Mouse (Mus musculus) gastrocnemius, postnatal 14 days (tissue): ENCODE results near the gene Copz2. TPM values are rescaled to one million over a fixed set of nuclear protein-coding genes. Genes with fewer than 3 reads are reported as not detected.
A peak's percentile ranks its signal among the peaks of the same experiment; 100 is the strongest.
"Not testable (repeated sequence)": the region's sequence is repeated elsewhere in the genome, so short reads cannot be mapped to it uniquely, and the experiment has no call there.

Source experiments
- DNase-seq: peaks from one replicate; pipeline ENCODE4 v3.0.0; 2021; ENCODE audit warnings: mixed read lengths
- intact Hi-C: fragments of 180-260 bp; cut with DNase I; formaldehyde crosslinking; loops from one replicate; pipeline ENCODE4 v1.15.1; 2025; ENCODE audit warnings: low total_unique reads
- total RNA-seq, 2 experiments: library from RNA; stranded (reverse); gene quantifications; 2 replicates each; pipeline ENCODE4 v1.2.3; 2021

Copz2 gene
- total RNA-seq, 2 experiments from 2014 or later, result 28.3 to 36.3 TPM

- intact Hi-C loops, result no loop called here
- no peak for DNase-seq
Observed at GRCm38 (mm10) chr11:96827062-96827581, 22.5 kb upstream of the Copz2 start.

DNA sequence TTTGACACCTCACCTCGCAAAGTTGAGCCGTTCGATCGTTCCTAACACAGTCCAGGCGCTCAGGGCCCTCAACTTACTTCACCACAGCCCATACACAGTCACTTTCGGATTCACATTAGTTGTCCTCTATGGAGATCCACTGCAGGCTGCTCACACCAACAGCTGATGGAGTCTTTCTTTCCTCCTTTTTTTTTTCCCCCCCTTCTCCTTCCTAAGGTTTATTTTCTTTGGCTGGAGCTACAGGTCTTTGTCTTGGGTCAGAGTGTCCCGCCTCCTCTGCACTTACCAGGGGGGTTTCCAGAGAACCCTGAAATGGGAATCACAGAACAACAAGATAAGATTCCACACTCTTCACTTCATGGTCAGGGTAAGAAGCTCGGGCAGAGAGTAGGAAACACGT is 21.8 kb upstream of the Copz2 start:
- intact Hi-C loops, result no loop called here

GRCm38 (mm10) chr11:96828881-96829280 is 20.8 kb upstream of the Copz2 start:
- intact Hi-C loops, result no loop called here
- DNase-seq, result no peak

More for the DNA sequence above, 21.8 kb upstream of the Copz2 start:
- no peak for DNase-seq

DNA sequence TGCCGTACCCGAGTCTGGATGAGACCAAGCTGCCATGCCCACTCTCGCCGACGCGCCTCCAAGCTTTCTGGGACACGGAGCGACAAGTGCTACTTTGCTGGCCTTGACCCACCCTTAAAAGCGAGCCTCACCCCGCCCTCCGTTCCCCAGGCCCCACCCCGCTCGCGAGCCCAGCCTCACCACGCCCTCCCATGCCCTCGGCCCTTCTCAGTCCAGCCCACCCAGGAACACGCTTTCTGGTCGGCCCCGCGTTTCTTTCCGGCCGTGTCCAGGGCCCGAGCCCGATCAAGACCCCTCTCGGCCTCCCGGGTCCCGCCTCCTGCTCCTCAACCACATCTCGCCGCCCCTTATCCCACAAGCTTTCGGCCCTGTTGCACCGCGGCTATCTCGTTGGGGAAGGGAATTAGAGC is 20.3 kb upstream of the Copz2 start:
- intact Hi-C loops, result no loop called here

GRCm38 (mm10) chr11:96829813-96830538 is 19.7 kb upstream of the Copz2 start, which contains the start of gene Nfe2l1:
Nfe2l1 (minus strand) TSS chr11:96829968.
- intact Hi-C loops, result no loop called here
- DNase-seq, result peak; percentile 98

More for the DNA sequence above, 20.3 kb upstream of the Copz2 start:
- DNase-seq, result peak; percentile 93

- intact Hi-C loops, result no loop called here
Observed at GRCm38 (mm10) chr11:96830539-96831216, 19.0 kb upstream of the Copz2 start.

DNA sequence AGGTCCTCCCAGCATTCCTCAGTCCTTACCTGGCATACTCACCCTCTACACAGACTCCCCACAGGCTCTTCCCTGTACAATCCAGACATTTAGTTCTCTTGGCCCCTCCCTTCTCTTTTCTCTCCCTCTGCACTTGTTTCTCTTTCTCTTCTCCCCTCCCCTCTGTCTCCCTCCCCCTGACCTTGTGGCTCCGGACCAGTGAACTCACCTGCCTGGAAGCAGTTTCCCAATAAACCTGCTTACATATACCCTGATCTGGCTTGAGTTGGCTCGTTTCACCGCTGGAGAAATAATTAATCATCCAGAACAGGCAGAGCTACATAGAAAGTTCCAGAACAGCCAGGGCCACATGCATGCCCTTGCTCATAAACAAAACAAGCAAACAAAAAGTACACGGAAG is 18.2 kb upstream of the Copz2 start:
- no peak for DNase-seq
- intact Hi-C loops, result no loop called here

More at GRCm38 (mm10) chr11:96830539-96831216, 19.0 kb upstream of the Copz2 start:
- DNase-seq, result no peak

DNA sequence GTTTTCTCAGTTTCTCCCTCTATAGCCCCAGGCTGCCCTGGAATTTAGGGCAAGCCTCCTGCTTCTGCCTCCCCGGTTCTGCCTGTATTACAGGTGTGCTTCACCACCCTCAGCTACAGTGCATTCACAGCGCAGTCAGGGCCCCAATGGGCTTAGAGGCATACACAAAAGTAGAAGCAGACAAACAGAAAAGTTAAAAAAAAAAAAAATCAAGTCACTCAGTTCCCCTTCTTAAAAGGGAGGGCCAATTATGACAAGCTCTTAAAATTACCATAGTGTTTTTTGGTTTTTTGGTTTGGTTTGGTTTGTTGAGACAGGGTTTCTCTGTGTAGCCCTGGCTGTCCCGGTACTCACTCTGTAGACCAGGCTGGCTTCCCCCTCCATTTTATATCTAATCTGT is 17.1 kb upstream of the Copz2 start:
- DNase-seq, result no peak
- intact Hi-C loops, result no loop called here

- intact Hi-C loops, result no loop called here
- DNase-seq, result no peak
Observed at GRCm38 (mm10) chr11:96832973-96833372, 16.7 kb upstream of the Copz2 start.

DNA sequence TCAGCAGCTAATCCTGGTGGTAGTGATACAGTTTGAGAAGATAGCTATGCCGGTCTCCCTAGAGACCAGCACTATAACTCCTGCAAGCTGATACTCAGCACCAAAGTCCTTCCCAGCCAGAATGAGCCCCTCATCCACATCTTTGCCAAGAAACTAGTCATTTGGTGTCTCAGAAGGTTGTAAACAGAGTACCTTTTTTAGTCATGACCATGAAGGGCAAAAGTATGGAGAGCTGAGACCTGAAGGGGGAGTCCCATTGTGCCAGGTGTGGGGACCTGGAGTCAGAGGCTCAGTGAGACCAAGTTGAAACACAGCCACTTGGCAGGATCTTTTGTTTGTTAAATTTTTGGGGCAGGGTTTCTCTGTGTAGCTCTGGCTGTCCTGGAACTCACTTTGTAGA is 15.5 kb upstream of the Copz2 start:
- intact Hi-C loops, result no loop called here
- DNase-seq, result no peak

GRCm38 (mm10) chr11:96837298-96837697 is 12.4 kb upstream of the Copz2 start:
- intact Hi-C loops, result no loop called here
- DNase-seq, result peak; percentile 46

GRCm38 (mm10) chr11:96838341-96838740 is 11.3 kb upstream of the Copz2 start:
- DNase-seq, result no peak
- intact Hi-C loops, result no loop called here

DNA sequence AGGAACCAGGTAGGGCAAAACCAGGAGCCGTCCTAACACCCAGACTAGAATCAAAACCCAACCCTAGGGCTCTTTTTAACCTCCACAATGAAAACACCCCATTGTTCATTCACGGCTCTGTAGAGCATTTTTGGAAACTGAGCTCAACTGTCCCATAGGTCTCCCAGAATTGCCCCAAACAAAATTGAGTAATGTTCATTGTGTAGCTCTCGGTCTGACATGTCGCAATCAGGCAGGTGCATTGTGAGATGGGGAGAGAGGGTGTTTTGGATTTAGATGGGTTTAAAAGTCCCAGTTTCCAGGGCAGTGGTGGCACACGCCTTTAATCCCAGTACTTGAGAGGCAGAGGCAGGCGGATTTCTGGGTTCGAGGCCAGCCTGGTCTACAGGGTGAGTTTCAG is 10.2 kb upstream of the Copz2 start:
- intact Hi-C loops, result no loop called here

DNA sequence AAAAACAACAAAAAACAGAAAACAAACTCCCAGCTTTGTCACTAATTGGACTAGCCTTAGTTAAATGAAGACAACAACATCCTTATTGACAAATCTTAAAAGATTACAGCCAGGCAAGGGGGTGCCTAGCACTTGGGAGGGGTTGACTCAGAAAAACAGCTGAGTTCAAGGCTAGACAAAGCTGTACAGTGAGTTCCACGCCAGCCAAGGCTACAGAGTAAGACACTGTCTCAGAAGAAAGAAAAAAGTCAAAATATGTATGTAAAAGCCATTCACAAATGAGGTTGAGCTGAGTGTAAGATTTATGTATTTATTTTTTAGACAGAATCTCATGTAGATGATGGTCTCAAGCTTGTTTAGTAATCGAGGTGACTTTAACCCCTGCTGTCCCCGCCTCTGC is 9.8 kb upstream of the Copz2 start:
- intact Hi-C loops, result no loop called here
- no peak for DNase-seq

More for the DNA sequence above, 10.2 kb upstream of the Copz2 start:
- DNase-seq, result no peak

DNA sequence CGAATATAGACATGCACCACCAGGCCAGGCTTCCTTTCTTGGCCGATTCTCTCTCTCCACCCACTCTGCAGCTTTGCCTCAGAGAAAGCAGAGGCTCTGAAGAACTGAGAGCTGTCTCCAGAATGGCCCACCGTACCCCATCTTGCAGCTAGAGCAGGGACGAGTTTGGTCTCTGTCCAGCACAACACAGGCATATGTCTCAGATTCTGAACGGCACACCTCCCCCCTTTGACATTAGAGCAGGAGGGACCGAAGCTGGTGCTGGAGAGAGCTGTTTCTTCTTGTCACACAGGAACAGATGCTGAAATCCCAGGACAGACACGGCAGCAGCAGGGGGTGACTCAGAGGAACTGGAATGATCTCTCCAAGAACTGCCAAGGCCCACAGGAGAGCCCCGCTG is 9.4 kb upstream of the Copz2 start:
- no peak for DNase-seq
- intact Hi-C loops, result no loop called here

DNA sequence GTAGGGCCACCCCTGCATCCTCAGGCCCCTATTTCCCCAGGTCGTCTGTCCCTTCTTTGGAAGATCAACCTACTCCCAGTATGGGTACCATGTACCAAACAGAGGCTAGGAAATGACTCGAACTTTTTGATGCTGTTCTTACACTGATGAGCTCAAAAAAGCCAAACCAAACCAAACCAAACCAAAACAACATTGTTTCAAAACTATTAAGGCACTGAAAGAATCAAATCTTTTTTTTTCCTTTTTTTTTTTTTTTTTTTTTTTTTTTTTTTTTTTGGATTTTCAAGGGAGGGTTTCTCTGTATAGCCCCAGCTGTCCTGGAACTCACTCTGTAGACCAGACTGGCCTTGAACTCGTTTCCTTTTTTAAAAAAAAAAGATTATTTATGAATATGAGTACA is 6.0 kb upstream of the Copz2 start:
- intact Hi-C loops, result no loop called here
- no peak for DNase-seq

GRCm38 (mm10) chr11:96847240-96847639 is 2.4 kb upstream of the Copz2 start:
- DNase-seq, result no peak

GRCm38 (mm10) chr11:96848694-96849093 is 976 bp upstream of the Copz2 start:
- intact Hi-C loops, result no loop called here
- DNase-seq, result no peak

More at GRCm38 (mm10) chr11:96847240-96847639, 2.4 kb upstream of the Copz2 start:
- intact Hi-C loops, result no loop called here

DNA sequence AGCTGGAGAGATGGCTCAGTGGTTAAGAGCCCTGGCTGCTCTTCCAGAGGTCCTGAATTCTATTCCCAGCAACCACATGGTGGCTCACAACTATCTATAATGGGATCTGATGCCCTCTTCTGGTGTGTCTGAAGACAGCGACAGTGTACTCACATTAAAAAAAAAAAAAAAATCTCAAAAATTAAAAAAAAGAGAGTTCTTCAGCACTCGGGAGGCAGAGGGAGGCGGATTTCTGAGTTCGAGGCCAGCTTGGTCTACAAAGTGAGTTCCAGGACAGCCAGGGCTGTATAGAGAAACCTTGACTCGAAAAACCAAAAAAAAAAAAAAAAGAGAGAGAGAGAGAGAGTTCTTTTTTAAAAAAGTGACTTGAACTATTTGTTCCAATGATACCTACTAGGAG is 525 bp upstream of the Copz2 start:
- DNase-seq, intact Hi-C loops: not testable (repeated sequence)

GRCm38 (mm10) chr11:96857446-96857845 is 7.8 kb downstream of the Copz2 start:
- no peak for DNase-seq
- intact Hi-C loops, result loop anchor here (5.0 kb wide), 1 partner anchor 75 kb away; no protein-coding TSS in a partner anchor

- intact Hi-C loops, result loop anchor here (2.0 to 5.0 kb wide), 3 partner anchors 77 to 577 kb away; partner anchors contain the start of gene Hoxb8
- DNase-seq, result no peak
Observed at GRCm38 (mm10) chr11:96859635-96860034, 10.0 kb downstream of the Copz2 start.
